Mouse (Mus musculus) myocyte (in vitro differentiated cells): ENCODE measurements around the gene Arpc1a.

Experiments used
- CEBPB ChIP-seq: IDR thresholded peaks from 2 replicates; pipeline ENCODE4 v1.6.1; 2011; ENCODE audit warnings: mild to moderate bottlenecking, moderate library complexity; ENCODE audit not compliant: poor library complexity, insufficient read depth, severe bottlenecking
- E2F4 ChIP-seq: IDR thresholded peaks from one replicate; pipeline ENCODE4 v1.6.1; 2011; ENCODE audit warnings: mild to moderate bottlenecking, control low read depth, moderate library complexity; ENCODE audit not compliant: insufficient read depth
- MAX ChIP-seq: IDR thresholded peaks from one replicate; pipeline ENCODE4 v1.6.1; 2011; ENCODE audit warnings: low read depth, mild to moderate bottlenecking, control low read depth
- MYOD1 ChIP-seq, 3 experiments: IDR thresholded peaks; one replicate each; pipeline ENCODE4 v1.6.1; 2011; ENCODE audit warnings: control low read depth in 2 of 3, low read depth in 2 of 3, mild to moderate bottlenecking in 2 of 3, moderate library complexity in 1 of 3; ENCODE audit not compliant: insufficient read length in 2 of 3, control insufficient read depth in 1 of 3
- MYOG ChIP-seq, 3 experiments: IDR thresholded peaks; one replicate each; pipeline ENCODE4 v1.6.1; 2011; ENCODE audit warnings: control low read depth in 2 of 3, low read depth in 2 of 3, mild to moderate bottlenecking in 2 of 3; ENCODE audit not compliant: insufficient read length in 2 of 3, control insufficient read depth in 1 of 3, insufficient read depth in 1 of 3
- POLR2A ChIP-seq: IDR thresholded peaks from one replicate; pipeline ENCODE4 v1.6.1; 2011; ENCODE audit warnings: low read depth, mild to moderate bottlenecking, control low read depth, moderate library complexity; ENCODE audit not compliant: insufficient read length
- POLR2AphosphoS2 ChIP-seq: IDR thresholded peaks from one replicate; pipeline ENCODE4 v1.6.1; 2011; ENCODE audit warnings: low read depth, control low read depth; ENCODE audit not compliant: insufficient read length
- REST ChIP-seq: IDR thresholded peaks from one replicate; pipeline ENCODE4 v1.6.1; 2011; ENCODE audit warnings: mild to moderate bottlenecking, control low read depth, moderate library complexity; ENCODE audit not compliant: insufficient read depth, insufficient read length
- TCF12 ChIP-seq: IDR thresholded peaks from one replicate; pipeline ENCODE4 v1.6.1; 2011; ENCODE audit warnings: mild to moderate bottlenecking, control low read depth; ENCODE audit not compliant: poor library complexity, insufficient read depth, severe bottlenecking
- TCF3 ChIP-seq: IDR thresholded peaks from one replicate; pipeline ENCODE4 v1.6.1; 2011; ENCODE audit warnings: low read depth, control low read depth; ENCODE audit not compliant: insufficient read length
- USF1 ChIP-seq: IDR thresholded peaks from one replicate; pipeline ENCODE4 v1.6.1; 2011; ENCODE audit warnings: low read depth, mild to moderate bottlenecking, control low read depth, moderate library complexity

DNA sequence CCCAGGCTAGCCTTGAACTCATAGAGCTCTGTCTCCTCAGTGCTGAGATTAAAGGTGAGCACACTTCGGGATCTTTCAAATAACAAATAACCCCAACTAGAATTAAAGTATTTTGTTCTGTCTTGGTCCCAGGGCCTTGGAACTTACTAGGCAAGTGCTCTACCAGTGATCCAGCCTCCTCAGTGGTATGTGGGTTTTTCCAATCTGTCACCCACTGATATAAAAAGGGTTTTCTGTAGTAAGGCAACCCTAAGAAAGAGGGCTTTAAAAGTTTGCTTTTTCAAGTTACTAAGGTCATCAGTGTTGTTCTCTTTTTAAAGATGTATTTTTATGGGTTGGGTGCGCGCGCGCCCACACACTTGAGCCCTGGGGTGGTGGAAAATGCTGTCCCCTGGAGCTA is 32.1 kb downstream of the Arpc1a start:
- TF ChIP-seq USF1 (no peak), POLR2A (no peak), MYOD1 (IDR thresholded peaks at IDR 0.05; ENCODE audit: control insufficient read depth in 1 of 3, insufficient read length in 2 of 3, low read depth in 2 of 3) (no peak), TCF12 (no peak), E2F4 (no peak), MYOG (IDR thresholded peaks at IDR 0.05; ENCODE audit: control insufficient read depth in 1 of 3, insufficient read depth in 1 of 3, insufficient read length in 2 of 3, low read depth in 2 of 3) (no peak), CEBPB (no peak), POLR2AphosphoS2 (no peak), MAX (no peak), TCF3 (no peak), REST (no peak)
